Mouse (Mus musculus): ENCODE data around the gene Acadl. TPM values are rescaled to one million over a fixed set of nuclear protein-coding genes. Genes with fewer than 3 reads are reported as not detected.

The Acadl gene
- polyA plus RNA-seq, 1 experiment from 2014 or later: 392 TPM

DNA sequence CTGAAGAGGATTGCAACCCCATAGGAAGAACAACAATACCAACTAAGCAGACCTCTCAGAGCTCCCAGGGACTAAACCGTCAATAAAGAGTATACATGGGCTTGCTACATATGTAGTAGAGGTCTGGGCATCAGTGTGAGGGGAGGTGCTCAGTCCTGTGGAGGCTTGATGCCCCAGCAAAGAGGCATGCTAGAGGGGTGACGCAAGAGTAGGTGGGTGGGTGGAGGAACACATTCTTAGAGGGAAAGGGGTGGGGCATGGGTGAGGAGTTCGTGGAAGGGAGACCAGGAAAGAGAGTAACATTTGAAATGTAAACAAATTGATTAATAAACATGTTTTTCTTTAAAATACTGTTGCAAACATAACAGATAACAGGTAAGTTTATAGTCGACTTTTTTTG lies 82.0 kb downstream of the Acadl start:
- Histone ChIP-seq H3K36me3 (replicated peaks; ENCODE audit: insufficient read depth, low read length) (no peaks in the 10 kb centered on the region), H3K4me3 (ENCODE audit: low read depth, low read length) (no peak overlapping the region), H3K4me2 (ENCODE audit: low read depth, low read length) (no peak overlapping the region), H3K27me3 (ENCODE audit: insufficient read depth, low read length) (no peaks in the 10 kb centered on the region), H3K27ac (ENCODE audit: low read depth) (no peak overlapping the region), H3K9ac (replicated peaks) (no peak overlapping the region), H3K9me3 (ENCODE audit: low read length) (no peaks in the 10 kb centered on the region), H3K4me1 (ENCODE audit: insufficient read depth) (no peaks in the 10 kb centered on the region)
- no peak for ATAC-seq
- WGBS (ENCODE audit: insufficient replicate concordance): 65% methylated on average over 4 of the region's 4 CpGs
- DNase-seq: no peak
- TF ChIP-seq CTCF (IDR thresholded peaks at IDR 0.05; ENCODE audit: low read depth) (no peak), EP300 (IDR thresholded peaks at IDR 0.05; ENCODE audit: low read depth) (no peak)

Other genes with a start within 250 kb of the Acadl start
- gene Rpe, start 162.4 kb downstream of the Acadl start, polyA plus RNA-seq (2015; fragmentation: Nextera tagmentation; extraction: Ambion mirVana): 18.1 and 19.2 TPM in 2 replicates
- gene Kansl1l, start 45.7 kb downstream of the Acadl start, polyA plus RNA-seq (2015; fragmentation: Nextera tagmentation; extraction: Ambion mirVana): 4.5 and 4.8 TPM in 2 replicates
- 6.0 and 153 TPM in 2 replicates for gene Myl1, start 82.1 kb upstream of the Acadl start, polyA plus RNA-seq (2015; fragmentation: Nextera tagmentation; extraction: Ambion mirVana)
- 25.5 and 26.8 TPM in 2 replicates for gene Lancl1, start 175.6 kb upstream of the Acadl start, polyA plus RNA-seq (2015; fragmentation: Nextera tagmentation; extraction: Ambion mirVana)